Mouse (Mus musculus) regulatory T cell (primary cell): ENCODE measurements around the gene Enoph1.

Experiments used
- in situ Hi-C: fragments of 300-600 bp; cut with MboI, MseI; formaldehyde crosslinking; loops from one replicate; pipeline ENCODE4 v1.15.1; 2025; ENCODE audit warnings: high pct_unique_total_duplicates

Enoph1 gene

DNA sequence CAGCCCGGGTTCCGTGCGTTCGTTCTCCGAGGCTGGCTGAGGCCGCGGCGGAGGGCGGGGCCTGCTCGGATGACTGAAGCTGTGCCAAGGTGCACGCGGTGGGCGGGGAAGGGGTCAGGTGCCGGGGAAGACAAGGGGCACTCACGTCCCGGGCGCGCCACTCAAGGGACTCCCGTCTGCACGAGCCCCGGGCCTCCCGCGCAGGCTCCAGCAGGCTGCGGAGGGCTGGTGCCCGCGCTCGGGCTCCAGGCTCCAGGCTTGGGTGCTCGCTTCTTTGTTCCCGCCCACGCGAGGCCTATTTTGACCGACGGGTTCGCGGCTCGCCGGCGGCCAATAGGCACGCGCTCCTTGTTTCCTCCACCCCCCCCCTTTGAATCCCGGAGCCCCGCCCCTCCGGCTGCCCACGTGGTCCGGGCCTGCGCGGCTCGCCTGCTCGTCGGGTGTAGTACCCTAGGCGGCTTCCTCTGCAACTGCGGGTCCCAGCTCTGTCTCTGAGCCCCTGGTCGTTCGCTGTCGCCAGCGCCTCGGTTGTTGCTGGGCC, at the start of gene Enoph1, which contains the start of gene Hnrnpdl:
Gene Enoph1 (plus strand): TSS at position 384 of the 541 bp plus-strand sequence.
Gene Hnrnpdl (minus strand): TSS at position 63 of the 541 bp plus-strand sequence.
- in situ Hi-C loops = loop anchor here (5.0 kb wide), 1 partner anchor 57 kb away; no protein-coding TSS in a partner anchor

DNA sequence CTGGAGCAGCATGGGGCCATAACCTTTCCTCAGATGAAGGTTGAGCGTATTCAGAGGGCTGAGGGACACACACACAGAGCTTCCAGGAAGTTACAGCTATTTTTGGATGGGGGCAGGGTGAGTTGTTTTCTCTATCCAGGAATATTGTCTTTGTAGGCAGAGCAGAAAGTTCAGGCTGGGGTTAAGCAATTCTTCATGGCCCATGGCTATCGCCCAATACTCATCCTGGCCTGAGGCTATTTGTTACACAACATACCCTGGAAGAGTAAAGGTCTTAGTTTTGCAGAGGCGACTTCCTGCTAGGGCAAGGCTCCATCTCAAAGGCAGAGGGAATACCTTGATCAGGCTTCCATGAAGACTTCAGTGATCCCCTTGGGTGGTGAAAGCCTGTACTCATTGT, 45.6 kb upstream of the Enoph1 start:
- in situ Hi-C loops = no loop called here

DNA sequence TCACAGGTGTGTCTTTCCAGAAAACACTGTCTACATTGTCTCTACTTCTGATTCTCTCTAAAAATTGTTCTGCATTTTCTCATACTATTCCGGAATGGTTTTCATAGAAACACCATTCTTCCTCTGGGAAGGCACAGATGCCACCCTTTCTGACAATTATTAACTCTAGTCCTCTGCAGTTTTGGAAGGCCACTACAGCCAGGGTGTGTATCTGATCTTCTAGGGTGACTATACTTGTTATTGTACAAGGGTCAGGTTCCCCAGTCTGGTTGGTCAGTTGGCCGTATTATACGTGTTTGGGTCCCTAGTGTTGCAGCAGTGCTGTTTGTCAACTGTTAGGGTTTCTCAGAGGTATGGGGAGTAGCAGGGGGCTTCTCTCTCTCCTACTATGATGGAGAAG, 45.1 kb upstream of the Enoph1 start:
- in situ Hi-C loops = no loop called here

DNA sequence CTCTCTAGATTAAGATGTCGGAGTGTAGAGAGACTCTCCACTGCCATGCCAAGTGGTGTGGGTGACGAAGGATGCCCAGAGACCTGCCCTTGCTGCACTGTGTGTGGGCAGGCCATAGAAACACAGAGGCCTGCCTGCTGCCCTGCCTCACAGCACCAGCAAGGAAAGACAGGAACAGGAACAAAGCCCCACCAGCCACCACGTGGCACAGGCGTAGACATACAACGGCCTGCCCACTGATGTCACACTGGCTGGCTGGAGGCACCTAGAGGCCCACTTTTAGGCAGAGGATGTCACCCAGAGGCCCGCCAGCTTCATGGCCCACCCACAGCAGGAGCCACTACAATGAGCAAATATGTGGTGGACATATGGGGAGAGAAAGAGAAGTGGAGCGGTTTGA, 39.7 kb upstream of the Enoph1 start:
- in situ Hi-C loops = no loop called here

DNA sequence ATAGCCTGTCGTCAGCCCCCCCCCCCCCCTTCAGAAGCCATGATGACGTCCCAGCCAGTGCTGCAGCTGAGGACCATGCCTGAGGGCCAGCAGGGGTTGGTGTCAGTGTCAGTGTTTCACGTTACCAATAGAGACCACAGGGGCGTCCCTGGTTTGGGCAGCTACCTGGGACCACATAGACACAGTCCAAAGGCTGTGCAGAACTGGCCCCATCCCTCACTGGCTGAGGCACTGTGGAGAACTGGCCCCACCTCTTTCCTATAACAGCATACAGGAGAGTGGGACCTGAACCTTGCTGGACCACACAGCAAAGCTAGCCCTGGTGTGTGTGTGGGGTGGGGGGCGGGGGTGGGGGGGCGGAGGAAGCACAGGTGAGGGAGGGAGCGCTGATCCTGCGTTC, 39.3 kb upstream of the Enoph1 start:
- in situ Hi-C loops = no loop called here

DNA sequence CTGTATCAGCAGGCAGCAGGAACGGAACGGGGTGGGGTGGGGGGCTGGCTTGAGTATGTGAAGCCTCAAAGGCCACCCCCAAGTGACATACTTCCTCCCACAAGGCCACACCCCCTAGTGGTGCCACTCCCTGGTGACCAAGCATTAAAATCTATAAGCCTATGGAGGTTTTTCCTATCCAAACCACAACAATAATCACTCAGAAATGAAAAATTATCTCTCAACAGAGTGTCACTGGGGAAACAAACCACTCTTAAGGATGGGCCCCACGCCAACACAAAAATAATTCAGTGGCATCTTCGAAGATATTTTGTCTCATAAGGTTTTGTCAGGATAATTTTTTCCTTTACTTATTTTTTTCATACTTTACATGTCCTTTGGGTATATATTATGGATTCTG, 35.9 kb upstream of the Enoph1 start:
- in situ Hi-C loops = no loop called here

DNA sequence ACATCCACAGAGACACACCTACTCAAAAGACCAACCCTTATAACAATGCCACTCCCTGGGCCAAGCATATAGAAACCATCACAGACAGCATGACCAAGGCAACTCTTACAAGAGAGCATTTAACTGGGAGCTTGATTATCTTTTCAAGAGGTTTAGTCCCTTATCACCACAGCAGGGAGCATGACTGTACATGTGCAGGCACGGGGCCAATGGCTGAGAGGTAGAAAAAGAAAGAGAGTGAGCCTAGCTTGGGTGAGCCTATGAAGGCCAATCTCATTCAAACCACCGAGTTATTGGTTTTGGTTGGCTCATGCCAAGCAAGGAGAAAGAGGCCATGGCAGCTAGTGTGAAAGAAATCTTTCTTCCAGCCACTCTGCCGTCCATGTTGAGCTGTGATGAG, 34.4 kb upstream of the Enoph1 start:
- in situ Hi-C loops = no loop called here

DNA sequence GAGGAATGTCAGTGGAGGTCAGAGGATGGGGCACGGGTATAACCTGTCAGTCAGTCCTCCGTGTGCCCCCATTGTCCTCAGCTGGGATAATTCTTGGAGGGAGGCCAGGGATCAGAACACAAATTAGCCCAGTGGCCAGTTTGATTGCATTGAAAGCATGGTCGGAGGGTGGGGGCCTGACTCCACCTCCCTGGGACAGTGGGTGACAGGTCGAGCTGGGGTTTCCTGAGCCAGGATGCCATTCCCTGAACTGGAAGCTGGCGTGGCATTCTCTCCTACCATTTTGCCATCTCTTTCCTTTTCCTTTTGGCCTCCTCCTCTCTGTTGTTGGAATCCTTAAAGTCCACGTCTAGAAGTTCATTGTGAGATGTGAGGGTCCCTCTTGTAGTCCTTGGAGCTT, 33.9 kb upstream of the Enoph1 start:
- in situ Hi-C loops = no loop called here

DNA sequence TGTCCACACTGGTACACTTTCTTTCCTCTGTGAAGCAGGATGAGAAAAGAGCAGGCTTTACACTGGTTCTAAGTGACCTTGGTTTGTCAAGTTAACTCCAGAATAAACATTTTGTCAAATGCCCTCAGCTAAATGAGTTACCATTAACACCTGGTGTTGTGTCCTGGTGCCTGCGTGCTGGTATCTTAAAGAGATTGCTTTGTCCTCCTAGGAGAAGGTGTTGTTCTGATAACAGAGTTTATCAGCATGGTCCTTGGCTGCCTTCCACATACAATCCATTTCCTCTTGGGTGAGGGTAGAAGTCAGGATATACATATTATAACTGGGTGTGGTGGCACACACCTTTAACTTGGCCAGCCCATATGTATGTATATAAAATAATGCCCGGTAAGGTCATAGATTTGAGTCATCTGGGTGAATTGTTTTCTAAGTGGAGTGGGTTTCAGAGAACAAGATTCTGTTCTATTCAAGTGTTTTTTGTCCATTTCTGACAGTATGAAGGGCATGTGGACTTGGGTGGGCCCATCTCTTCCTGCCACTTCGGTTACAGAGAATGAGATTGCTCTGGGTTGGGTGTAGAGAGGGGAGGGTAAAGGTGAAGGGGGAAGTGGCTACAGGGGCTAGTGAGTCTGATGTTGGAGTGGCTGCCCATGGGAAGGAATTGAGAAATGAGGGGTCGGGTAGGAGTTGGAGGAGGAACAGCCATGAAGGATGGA, 33.3 kb upstream of the Enoph1 start:
- in situ Hi-C loops = no loop called here

DNA sequence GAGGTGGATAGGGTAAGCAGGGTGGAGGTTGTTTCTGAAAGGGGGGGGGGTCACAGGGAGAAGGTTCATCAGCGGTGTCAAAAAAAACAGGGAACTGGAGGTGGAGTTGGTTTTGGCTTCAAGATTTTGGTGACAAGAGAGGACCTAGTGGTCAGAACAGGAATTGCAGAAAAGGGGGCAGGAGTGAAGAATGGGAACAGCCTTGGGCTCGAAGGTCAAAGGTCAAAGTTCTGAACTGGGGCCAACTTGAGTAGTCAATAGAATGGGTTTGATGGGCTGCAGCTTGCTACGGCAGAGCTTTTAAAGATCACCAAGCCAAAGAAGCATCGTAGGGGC, 32.8 kb upstream of the Enoph1 start:
- in situ Hi-C loops = no loop called here

DNA sequence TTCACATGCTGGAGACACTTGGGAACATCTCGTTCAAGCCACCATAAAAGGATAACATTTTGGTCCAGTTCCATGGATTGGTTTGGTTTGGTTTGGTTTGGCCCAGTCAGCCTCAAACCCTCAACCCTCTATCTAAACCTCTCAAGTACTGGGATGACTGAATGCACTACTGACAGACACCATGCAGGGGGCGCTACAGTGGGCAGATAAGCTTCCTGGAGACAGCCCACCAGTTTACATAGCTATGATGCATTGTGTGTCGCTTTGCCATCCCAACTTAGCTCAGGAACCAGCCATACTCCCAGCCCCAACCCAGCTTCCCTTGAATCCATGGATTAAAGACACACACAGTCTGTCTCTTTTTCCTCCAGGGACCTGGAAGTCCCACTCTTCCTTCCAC, 31.3 kb upstream of the Enoph1 start:
- in situ Hi-C loops = no loop called here

DNA sequence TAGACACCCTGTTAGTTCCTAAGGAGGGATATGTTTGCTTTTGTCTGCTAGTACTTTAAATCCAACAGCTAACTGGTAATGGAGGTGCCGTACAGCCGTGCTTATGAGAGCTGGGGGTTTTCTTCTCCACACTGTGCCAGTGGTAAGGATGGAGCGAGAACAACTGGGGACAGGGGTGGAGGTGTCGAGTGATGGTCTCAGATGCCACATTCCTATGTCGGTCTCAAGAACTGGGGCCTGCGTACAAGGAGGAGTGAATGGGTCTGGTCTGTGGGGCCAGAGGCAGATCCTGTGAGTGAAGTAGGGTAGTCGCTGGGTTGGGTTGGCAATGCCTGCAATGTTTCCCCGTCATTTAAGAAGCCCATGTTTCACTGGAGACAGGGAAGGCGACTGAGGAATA, 27.2 kb upstream of the Enoph1 start:
- in situ Hi-C loops = no loop called here

DNA sequence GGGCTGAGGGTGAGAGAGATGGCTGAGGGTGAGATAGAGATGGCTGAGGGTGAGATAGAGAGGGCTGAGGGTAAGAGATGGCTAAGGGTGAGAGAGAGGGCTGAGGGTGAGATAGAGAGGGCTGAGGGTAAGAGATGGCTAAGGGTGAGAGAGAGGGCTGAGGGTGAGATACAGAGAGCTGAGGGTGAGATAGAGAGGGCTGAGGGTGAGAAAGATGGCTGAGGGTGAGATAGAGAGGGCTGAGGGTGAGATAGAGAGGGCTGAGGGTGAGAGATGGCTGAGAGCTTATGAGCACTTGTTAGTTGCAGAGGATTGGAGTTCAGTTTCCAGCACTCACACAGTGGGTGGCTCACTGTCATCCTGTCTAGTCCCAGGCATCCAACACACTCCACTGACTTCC, 19.7 kb upstream of the Enoph1 start:
- in situ Hi-C loops = no loop called here

DNA sequence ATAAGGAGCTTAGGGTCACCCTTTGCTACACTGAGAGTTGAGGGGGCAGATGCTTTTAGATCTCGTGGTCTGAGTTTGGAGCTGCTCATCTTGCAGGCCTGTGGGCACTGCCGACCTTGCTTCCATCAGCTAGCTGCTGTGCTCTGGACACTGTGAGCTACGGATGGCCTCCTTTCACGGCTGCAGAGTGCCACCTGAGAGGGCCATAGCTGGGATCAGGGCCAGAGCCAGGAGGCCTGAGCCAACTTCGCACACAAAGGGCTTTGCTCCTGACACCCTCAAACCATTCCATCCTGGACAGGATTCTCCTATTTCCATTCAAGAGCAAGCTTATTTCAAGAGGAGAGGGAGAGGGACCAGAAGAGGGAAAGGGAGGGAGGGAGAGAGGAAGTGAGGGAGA, 15.4 kb upstream of the Enoph1 start:
- in situ Hi-C loops = no loop called here

DNA sequence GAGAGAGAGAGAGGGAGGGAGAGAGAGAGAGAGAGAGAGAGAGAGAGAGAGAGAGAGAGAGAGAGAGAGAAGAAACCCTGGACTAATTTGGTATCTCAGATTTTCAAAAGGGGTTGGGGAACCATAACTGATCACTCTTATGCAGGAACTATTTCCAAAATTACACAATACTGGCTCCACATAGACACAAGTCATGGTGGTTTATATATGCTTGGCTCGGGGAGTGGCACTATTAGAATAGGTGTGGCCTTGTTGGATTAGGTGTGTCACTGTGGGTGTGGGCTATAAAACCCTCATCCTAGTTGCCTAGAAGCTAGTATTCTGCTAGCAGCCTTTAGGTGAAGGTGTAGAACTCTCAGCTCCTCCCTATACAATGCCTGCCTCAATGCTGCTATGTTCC, 14.9 kb upstream of the Enoph1 start:
- in situ Hi-C loops = no loop called here

DNA sequence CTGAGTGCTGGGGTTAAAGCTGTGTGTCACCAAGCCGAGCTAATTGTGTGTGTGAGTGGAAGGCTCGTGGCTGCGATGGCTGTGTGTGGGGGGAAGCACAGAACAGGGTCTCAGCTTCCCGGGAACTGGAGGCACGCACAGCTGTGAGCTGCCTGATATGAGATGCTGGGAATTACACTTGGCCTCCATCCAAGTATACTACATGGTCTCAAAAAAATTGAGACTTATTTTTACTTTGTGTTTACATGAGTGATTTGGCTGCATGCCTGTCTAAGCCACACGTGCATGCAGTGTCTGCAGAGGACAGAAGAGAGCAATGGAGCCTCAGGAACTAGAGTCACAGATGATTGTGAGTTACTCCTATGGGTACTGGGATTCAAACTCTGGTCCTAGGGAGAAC, 9.7 kb upstream of the Enoph1 start:
- in situ Hi-C loops = no loop called here

DNA sequence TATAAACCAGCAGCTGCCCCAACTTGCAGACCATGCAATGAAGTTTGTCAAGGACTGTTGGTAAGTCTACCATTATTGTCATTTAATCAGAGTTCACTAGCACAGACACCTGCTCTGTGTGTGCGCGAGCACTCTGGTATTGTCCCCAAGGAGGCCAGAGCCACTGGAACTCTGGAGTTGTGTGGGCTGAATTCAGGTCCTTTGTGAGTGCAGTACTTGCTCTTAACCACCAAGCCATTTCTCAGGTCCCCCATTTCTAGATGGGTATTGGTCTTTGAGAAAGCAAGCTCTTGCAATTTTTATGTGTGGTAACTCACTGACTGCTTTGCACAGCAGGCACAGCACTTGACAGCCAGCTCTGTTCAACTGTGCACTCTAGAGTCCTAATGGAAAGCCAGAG, 7.7 kb upstream of the Enoph1 start:
- in situ Hi-C loops = no loop called here

DNA sequence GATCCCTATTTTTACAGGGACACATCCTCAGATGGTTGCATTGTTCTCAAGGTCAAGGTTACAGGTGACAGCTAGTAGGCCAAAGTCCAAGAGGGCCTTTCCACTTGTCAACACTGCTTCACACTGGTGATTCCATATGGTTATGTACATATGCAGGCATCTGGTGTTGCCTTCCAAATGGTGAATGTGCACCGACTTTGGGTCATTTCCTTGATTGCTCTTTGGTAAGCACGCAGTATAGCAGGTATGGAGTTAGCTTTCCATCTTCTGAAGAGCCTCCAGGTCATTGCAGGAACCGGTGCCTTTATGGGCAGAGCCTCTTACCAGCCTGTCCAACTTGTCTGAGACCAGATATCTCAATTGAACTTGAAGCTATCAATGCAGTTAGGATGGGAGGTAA, 7.1 kb upstream of the Enoph1 start:
- in situ Hi-C loops = no loop called here

DNA sequence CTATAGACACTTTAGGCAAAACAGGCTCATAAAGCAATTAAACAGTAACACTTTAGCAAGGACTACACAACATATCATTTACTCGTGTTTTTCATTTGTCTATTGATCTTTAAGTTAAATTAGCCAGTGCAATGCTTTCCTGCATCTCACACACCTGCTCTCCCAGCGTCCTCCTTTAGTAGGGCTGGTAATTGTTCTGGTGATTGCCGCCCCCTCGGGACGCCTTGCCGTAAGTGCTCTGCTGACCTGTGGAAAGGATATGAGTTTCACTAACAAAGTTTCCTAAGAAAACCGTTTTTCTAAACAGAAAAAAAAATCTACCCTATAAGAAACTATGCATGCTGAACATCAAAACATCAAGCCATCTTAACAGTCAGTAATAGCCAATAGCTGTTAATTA, 3.8 kb upstream of the Enoph1 start:
- in situ Hi-C loops = no loop called here

DNA sequence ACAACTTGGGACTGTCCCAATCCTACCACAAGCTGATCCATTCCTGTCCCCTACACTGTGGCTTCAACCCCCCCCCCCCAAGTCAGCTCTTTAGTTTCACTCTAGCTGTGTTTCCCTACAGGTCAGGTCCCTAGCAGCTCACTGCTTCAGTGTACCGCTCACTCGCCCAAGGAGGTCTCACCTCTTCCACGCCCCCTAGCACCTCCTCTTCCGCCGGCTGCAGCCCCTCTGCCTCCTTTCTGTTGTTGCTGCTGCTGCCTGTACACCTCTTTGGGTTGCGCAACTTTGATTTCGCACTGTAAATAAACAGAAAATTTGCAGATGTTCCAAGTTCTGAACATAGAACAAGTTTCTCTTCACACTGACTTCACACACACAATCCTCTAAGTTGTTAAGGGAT, 3.1 kb upstream of the Enoph1 start:
- in situ Hi-C loops = no loop called here

DNA sequence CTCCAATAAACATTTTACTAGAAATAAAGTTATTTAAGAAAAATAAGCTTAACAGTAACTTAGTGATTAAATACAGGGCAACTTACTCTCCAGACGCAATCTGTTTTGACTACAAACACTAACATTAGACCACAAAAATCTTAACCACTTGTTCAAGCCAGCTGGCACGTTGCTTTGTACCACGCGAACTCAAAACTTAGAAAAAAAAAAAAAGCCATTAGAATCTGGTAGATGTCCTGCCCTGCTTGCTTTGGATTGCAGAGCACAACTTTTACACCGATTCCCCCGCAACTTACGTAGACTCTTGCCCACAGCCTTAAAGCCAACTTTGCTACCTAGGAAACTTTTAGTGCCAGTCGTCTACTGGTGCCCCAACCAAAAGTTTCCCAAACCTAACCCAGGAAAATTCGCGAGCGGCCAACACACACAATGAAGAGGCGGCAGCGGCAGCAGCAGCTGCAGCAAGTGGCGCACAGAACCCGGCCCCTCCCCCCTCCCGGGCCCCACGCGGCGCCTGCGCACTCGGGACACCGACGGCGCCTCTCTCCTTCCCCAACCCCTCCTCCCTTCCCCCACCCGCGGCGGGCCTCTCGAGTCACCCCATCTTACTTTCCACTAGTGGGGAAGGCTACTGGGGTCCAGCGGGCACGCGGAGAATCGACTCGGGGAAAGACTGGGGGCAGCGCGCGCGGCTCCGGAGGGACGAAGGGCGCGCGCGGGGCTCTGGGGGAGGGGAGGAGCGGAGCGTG, 1.6 kb upstream of the Enoph1 start:
- in situ Hi-C loops = no loop called here

DNA sequence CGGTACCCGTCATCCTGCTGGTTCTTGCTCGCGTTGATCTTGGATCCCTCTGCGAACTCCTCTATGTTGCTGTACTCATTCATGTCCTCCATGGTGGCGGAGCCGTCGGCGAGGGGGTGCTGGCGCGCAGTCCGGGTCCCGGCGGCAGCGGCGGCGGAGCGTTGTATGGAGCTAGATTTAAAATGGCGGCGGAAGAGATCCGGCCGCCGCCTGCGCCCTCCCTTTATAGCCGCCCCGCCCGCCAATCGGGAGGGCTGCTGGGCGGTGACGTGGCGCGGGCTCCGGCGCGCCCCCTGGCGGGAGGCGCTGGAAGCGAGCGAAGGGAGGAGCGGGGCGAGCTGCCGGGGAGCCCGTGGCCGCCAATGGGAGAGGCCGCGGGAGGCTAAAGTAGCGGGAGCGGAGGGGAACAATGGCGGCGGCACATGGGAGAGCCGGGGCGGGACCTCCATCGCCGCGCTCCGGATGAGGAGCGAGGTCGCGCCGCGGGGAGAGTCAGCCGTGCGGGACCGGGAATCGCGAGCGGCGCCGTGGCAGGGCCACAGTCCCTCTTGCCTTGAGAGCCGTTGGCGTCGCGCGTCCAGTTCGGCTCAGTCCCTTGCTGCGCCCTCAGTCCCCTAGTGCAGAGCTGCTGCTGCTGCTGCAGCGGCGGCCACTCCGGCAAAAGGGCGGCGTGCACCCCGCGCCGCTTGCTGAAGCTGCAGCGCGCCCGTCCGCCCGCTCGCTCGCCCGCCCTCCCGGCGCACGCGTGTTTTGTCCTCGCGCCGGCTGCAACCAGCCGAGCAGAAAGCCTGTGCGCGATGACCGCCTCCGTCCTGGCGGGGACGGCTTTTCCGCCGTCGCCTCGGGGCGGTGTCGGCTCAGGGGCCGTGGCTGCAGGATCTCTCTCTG, 827 bp upstream of the Enoph1 start:
- in situ Hi-C loops = no loop called here
